Mouse (Mus musculus) ES-E14 (cell line): ENCODE measurements around the gene Ebi3.

Source experiments
- CHD2 ChIP-seq: IDR thresholded peaks from 2 replicates; pipeline ENCODE4 v1.6.1; 2014; ENCODE audit warnings: mild to moderate bottlenecking, low read depth, low read length, inconsistent platforms
- HCFC1 ChIP-seq: IDR thresholded peaks from 2 replicates; pipeline ENCODE4 v1.6.1; 2012; ENCODE audit warnings: low read length, inconsistent platforms, borderline replicate concordance; ENCODE audit not compliant: insufficient read depth
- MAFK ChIP-seq: IDR thresholded peaks from 2 replicates; pipeline ENCODE4 v1.6.1; 2014; ENCODE audit warnings: mild to moderate bottlenecking, low read depth, low read length, inconsistent platforms; ENCODE audit not compliant: insufficient read depth
- ZC3H11A ChIP-seq: IDR thresholded peaks from 2 replicates; pipeline ENCODE4 v1.6.1; 2012; ENCODE audit warnings: low read depth, mild to moderate bottlenecking, inconsistent platforms, low read length, borderline replicate concordance
- ZNF384 ChIP-seq: IDR thresholded peaks from 2 replicates; pipeline ENCODE4 v1.6.1; 2012; ENCODE audit warnings: low read depth, low read length, inconsistent platforms

DNA sequence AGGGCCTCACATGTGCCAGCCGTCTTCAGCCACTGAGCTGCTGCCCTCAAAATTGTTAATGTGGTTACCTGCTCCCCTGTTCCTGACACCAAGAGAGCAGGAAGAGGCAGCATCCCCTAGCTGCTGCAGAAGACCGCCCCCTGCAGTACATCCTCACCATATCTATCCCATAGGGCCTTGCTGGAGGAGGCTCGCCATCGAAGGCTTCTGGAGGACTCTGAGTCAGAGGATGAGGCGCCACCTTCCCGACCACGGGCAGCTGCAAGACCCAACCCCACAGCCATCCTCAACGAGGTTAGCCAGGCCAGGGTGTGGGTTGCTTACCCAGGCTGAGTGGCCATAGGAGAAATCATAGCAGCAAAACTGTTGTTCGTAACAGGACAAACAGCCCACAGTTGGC lies 12.6 kb downstream of the Ebi3 start:
- TF ChIP-seq ZNF384: no peak
- no peak for TF ChIP-seq HCFC1
- no peak for TF ChIP-seq CHD2
- TF ChIP-seq MAFK: no peak
- TF ChIP-seq ZC3H11A: no peak
